Mouse (Mus musculus) liver, adult (tissue): ENCODE results near the gene Cmah.

Experiments used
- GATA4 ChIP-seq: IDR thresholded peaks from 2 replicates; pipeline ENCODE4 v1.6.1; 2014; ENCODE audit warnings: mild to moderate bottlenecking, low read length; ENCODE audit not compliant: insufficient replicate concordance

Cmah gene

GRCm38 (mm10) chr13:24523587-24524221, 196.5 kb downstream of the Cmah start:
- no peak for TF ChIP-seq GATA4

- TF ChIP-seq GATA4, result no peak
These were observed 197.3 kb downstream of the Cmah start for GRCm38 (mm10) chr13:24524468-24524867.

DNA sequence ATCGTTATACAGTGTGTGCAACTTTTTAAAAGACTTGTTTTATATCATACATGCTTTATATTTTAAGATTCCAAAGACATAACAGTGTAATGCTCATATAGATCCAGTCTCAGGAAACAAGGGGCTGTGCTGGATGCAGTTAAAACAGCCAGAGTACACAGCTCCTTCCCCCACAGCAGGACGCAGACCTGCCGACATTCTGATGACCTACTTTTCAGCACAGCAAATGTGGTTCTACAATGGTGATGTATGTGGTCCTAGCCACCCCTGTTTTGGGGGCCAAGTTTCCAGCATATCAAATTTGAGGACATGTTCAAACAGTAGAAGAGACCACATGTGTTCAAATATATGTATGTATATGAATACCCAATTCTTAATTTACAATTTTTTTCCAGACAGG, 198.3 kb downstream of the Cmah start:
- no peak for TF ChIP-seq GATA4

DNA sequence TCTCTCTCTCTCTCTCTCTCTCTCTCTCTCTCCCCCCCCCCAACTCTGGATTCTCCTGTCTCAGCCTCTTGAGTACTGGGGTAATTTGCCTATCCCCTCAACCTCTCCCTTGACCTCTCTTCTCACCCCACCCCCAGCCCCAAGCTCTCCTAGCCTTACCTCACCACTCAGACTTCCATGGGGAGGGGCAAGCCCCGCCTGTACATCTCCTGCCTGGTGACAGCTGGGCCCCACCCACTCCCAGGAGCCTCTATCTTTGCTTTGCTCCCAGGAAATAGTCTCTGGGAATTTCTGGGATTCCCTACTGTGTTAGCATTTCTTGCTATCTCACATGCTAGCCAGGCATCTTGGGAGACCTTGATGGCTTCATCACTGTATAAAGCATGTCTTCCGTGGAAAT, 199.7 kb downstream of the Cmah start:
- no peak for TF ChIP-seq GATA4
